Mouse (Mus musculus) c-Kit-positive CD71-positive TER-119-positive erythroid progenitor cells, embryonic 14.5 days (primary cell): Measurements from ENCODE around the gene Lyrm7.
"Not testable (repeated sequence)": the region's sequence is repeated elsewhere in the genome, so short reads cannot be mapped to it uniquely, and the experiment has no call there.

Experiments used
- DNase-seq: peaks from one replicate; pipeline ENCODE4 v3.0.0-alpha.2; 2013; ENCODE audit warnings: low spot score

Lyrm7 gene

DNA sequence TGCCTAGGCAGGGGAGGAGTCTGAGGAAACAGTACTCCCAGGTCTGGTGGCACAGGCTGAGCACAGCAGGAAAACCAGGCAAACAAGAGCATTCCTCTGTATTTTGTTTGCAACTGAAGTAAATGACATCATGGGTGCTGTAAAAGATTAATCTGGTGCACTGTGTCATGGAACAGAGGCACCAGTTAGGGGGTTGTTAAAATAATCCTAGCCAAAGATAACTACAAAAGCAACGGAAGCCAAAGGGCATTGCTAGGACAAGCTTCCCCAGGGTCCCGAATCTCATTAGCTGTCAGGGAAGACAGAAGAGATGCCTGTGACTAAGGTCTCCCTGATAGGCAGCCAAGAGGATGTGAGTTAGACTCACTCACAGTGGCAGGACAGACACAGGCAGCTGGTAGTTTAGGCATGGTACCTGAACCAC, 20.3 kb upstream of the Lyrm7 start:
- DNase-seq = no peak

DNA sequence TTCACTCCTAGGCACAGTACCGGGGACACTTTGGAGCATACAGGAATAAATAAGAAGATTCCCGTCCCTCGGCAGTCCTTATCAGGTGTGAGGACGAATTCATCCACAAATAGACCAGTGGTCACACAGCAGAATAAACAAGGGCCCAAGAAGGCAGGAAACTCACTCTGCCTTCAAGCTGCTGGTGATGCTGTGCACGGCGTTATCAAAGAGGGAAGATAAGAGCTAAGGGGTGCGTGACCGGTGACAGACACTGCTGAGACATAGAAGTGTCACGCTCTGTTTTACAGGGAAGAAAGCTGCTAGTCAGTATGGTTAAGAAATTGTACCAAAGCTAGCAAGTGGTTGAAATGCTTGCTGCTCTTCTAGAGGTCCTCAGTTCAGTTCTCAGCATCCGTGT, 19.2 kb upstream of the Lyrm7 start:
- no peak for DNase-seq

DNA sequence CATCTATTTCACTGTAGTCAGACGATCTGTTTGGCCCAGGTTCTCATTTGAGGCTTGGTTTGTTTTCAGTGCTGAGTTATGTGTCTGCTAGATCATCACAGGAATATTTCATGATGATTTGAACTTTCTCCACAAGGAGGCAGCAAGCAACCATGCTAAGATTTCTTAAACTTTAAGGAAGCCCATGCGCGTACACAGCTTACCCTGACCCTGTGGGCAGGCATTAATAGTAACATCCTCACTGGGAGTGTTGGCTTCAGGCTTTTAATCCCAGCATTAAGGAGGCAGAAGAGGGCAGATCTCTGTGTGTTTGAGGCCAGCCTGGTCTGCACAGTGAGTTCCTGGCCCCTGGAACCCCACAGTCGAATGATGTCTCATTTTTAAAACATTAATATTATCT, 18.7 kb upstream of the Lyrm7 start:
- no peak for DNase-seq

DNA sequence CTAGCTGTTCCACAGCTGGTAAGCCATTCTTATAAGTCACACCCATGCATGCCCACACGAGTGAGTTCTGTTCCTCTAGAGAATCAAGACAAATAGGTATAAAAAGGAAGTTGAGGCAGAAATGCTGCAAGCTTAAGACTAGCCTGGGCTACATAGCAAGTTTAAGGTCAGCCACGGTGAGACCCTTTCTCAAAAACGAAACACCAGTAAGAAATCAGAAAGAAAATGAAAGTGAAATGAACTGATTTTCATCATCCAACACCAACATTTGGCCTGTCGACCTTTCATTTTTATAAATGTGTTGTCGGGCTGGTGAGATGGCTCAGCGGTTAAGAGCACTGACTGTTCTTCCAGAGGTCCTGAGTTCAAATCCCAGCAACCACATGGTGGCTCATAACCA, 18.2 kb upstream of the Lyrm7 start:
- no peak for DNase-seq

DNA sequence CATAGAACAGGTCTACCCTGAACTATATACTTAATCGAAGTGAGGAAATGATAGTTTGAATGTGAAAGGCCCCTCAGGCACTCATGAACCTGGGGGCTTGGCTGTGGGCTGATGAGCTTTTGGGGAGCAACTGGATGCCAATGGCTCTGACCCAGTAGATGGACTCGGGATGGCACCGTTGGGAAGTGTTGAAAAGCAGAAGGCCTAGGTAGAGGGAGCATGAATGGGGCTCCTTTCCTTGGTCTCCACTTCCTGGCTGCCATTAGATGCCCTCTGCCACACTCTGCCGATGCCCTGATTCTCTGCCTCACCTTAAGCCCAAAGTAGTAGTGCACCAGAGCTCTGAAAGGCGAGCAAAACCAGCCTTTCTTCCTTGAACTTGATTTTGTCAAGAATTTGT, 15.3 kb upstream of the Lyrm7 start:
- no peak for DNase-seq

DNA sequence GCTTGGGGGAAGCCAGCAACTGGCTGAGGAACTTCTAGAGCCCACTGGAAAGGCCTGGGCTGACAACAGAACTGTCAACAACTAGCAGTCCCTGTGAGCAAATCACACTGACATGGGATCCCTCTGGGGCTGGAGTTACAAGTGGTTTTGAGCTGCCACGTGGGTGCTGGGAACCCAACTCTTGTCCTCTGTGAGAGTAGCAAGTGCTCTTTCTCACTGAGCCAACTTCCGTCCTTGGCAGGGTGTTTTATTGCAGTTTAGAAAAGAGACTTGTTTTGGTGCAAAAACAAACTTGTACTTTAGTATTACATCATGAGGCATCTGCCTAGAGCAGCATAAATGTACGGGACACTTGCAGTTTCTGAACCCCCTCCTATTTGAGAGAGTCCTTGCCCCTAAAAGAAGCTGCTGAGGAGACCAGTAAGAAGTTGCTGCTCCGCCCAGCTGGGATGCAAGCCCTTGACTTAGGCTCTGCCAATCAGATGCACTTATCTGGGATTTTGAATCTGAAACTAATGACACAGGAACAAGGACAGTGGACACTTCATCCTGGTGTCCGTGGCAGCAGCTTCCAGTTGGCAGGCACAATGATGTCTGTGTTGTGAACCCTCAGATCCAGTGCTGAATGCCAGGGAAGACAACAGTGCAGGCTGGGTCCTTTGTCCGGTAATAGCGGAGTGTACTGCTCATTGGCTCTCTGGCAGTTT, 11.3 kb upstream of the Lyrm7 start:
- DNase-seq = no peak

DNA sequence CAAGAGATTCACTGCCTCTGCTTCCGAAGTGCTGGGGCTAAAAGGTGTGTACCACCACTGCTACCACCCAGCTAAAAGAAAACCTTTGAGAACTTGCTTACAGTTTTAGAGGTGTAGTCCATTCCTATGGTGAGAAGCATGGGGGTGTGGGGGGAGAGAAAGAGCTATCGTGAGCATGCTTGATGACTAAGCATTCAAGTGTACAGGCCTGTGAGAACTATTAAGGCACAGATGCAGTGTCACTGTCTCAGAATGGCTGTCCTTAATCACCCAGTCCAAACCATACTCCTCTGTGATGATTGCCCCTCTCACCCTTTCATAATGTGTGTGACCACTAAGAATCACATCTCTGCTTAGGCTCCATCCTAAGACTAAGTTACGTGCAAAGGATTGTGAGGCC, 8.6 kb upstream of the Lyrm7 start:
- peak; percentile 31 for DNase-seq

DNA sequence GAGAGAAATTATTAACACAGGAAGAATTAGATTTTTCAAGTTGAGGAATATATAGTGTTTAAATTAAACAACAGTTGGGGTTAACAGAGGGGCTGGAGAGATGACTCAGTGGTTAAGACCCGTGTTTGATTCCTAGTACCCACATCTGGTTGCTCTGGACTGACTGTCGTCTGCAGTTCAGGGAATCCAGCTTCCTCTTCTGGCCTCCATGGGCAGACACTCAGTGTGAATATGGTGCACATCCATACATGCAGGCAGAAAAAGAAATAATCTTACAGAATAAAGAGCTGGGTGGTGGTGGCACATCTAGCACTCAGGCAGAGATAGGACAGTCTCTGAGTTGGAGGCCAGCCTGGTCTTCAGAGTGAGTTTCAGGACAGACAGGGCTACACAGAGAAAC, 7.7 kb upstream of the Lyrm7 start:
- no peak for DNase-seq

DNA sequence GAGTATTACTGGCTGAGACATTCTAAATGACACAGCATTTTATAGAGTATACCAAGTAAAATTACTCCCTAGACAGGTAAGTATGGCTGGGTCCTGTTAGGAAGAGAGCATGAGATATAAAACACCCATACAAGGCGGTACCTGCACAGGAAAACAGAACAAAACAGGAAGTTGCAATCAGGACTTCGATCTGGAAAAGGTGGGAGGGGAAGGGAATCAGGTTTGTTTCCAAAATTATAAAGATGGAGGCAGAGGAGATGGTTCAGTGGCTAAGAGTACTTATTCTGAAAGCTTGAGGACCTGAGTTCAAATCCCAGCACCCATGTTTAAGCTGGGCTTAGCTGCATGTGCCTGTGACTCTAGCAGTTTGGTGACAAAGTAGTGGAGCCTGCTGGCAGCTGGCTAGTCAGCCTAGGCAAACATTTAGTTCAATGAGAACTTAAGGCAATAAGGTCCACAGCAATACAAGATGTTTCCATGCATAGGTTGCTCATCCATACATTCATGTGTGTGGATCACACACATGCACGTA, 7.3 kb upstream of the Lyrm7 start:
- no peak for DNase-seq

DNA sequence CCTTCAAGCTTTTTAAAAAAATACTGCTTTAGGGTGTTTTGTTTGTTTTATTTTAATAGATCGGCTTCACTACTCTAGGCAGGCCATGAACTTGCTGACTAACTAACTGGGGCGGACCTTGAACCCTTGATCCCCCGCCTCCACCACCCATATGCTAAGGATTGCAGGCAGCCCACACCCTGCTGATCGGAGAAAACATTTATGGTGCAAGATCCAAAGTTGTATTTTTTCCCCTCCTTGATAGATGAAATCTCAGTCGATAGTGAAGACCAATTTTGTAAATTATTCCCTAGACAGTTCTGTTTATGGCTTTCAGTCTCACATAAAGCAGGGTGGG, 6.3 kb upstream of the Lyrm7 start:
- no peak for DNase-seq

DNA sequence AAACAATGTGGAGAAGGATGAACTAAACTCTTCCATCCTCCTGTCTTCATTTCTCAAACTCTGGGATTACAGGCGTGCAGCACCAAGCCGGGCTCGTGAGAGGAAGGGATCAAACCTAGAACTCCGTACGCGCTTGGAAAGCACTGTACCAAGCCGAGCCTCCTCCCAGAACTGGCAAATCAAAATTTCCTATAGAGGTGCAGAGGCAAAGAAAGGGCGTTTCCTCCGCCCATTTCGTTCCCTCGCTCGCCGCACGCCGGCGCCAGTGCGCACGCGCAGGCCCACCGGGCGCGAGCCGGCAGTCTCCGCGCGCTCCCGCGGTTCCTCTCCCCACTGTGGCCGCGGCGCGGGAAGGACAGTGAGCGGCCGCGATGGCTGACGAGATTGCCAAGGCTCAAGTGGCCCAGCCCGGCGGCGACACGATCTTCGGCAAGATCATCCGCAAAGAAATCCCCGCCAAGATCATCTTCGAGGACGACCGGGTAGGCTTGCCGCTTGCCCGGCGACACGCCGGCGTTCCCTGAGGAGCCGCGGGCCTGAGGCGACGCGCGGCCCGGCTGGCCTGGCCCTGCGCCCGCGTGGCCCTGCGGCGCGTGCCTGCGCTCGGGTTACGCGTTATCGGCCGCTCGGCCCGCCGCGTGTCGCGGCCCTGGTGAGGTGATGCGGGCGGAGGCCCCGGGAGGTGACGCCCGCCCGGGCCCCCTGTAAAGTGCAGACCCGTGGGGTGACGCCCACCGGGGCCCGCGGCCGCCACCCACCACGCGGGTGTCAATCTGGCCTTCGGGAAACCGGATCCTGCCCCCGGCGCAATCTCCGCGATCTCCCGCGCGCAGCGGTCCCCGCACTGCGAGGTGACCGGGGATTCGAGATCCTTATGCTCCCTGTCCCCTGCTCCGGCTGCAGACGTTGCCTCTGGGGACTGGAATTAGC, 5.7 kb upstream of the Lyrm7 start, which contains the start of gene Hint1:
Gene Hint1 (plus strand): TSS at position 265 of the 930 bp plus-strand sequence.
- DNase-seq = peak; percentile 85

DNA sequence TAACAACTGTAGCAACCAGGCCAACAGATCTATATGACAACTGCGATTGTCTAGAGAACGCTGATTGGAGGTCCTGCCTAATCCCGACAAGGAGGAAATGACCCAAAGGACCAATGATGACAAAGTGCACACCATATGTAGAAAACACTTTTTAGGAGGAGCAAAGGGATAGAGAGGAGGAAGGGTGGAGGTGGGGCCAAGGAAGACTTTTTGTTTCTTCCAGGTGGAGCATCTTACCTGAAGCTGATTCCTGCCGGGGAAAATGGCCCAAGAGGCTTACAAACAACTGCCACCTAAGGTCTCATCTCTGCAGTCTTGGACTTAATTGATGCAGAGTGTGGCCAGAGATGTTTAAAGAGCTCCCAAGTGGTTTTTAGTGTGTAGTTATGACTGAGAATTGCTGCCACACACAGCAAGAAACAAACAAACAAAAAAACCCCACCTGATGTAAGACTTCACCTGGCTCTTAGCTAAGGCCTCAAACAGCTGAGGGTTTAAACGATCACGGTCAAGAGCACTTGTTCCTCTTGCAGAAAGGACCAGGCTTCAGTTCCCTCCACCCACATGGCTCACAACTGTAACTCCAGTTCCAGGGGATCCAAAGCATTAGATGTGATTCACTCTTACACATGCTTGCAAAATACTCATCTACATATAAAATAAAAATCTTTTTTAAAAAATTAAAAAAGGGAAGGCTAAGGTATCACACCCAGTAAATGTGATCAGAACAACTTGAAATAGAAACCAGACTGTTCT, 4.8 kb upstream of the Lyrm7 start:
- no peak for DNase-seq

DNA sequence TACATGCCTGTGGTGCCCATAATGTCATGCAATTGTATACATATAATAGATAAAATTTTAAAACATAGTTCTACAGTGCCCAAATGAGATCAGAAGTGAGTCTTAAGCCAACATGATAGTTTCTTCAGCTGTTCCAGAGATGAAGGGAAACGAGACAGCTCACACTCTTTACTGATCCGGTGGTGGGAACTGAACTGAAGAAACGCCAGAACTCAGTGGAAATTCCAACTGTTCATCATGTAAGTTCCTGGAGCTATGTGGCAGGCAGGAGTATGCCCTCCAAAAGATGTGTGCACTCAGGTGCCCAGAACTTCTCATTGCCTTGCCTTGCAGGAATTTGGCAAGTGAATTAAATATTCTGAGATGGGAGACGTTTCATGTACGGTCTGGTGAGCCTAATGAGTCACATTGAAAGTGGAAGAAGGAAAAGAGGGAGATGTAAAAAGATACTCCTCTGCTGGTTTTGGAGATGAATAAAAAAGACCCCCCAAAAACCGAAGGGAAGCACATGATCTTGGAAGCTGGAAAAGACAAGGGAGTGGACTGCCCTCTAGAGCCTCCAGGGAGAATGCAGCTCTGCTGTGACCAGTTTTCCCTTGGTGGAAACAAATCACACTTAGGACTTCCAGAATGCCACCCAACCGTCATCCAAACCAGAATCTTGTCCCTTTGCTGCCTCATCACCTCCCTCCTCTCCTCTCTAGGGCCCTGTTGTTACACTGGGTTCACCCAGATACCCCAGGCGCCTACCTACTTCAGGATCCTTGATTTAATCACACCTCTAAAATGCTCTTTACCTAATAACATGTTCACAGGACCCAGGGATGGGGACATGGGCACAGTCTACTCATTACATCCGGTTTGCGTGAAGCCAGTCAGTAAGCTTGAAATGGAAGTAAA, 2.2 kb upstream of the Lyrm7 start:
- peak; percentile 40 for DNase-seq

DNA sequence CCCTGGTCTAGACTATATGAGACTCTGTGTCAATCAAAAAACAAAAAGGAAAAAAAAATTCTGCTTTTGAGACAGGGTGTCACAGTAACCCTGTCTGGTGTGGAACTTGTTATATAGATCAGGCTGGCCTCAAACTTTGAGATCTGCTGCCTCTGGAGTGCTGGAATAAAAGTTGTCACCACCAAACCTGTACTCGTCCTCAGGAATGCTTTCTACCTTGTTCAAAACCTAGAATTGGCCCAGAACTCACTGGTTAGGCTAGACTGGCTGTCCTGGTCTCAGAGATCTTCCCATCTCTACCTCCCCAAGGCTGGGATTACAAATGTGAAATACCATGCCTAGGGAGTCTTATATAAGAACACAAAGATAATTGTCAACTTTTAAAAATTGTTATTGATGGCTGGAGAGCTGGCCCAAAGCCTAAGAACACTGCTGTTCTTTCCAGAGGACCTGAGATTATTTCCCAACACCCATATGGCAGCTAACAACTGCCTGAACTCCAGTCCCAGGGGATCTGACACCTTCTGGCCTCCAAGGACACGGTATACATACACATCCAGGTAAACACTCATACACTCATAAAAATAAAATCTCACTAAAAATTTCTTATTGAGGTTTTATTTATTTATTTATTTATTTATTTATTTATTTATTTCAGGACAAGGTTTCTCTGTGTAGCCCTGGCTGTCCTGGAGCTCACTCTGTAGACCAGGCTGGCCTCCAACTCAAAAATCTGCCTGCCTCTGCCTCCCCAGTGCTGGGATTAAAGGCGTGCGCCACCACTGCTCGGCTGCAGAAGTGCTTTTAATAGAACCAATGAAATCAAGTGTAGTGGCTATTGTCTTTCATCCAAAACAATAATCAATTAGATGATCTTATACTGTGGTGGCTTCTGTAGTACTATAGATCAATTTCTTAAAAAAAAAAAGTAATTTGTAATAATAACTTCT, 1.0 kb upstream of the Lyrm7 start:
- no peak for DNase-seq

DNA sequence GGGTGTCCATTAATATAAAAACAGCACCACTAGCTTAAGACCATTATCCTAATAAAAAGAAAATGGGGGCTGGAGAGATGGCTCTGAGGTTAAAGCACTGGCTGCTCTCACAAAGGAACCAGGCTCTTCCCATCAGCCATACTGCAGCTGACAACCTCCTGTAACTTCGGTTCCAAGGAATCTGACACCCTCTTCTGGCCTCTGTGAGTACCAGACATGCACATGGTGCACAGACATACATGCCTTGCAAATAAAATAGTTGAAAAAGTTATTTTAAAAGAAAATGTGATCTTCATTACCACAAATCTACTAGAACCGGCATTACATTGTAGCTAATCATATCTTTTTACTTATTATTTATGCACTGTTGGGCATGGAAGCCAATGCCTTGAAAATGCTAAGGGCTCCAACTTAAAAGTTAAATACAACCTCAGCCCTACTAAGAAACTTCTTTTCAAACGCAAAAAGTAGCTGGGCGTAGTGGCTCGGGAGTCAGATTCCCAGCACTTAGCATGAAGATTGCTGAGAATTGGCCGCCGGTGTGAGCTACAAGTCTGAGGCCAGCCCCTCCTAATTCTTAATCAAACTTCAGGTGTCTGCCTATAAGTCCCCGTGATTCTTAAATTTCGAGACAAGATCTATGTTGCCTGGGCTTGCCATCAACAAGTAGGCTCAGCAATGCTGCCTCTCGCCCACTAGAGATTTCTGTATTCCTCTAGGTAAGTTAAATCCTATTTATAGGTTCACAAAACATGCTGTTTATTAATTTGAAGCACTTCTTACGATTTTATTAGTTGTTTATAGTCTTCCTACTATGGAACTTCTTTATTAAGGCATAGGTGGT, 1.2 kb downstream of the Lyrm7 start:
- no peak for DNase-seq

DNA sequence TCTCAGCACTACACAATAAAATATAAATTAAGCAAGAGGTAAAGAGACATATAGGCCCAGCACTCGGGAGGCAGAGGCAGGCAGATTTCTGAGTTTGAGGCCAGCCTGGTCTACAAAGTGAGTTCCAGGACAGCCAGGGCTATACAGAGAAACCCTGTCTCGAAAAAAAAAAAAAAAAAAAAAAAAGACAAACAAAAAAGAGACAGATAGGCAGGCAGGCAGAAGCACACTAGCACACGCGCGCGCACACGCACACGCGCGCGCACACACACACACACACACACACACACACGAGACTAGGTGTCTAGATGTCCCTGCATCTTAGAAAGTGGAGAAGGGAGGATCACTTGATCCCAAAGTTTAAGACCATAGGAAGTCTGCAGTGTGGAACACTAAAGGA, 1.8 kb downstream of the Lyrm7 start:
- not testable (repeated sequence) for DNase-seq

DNA sequence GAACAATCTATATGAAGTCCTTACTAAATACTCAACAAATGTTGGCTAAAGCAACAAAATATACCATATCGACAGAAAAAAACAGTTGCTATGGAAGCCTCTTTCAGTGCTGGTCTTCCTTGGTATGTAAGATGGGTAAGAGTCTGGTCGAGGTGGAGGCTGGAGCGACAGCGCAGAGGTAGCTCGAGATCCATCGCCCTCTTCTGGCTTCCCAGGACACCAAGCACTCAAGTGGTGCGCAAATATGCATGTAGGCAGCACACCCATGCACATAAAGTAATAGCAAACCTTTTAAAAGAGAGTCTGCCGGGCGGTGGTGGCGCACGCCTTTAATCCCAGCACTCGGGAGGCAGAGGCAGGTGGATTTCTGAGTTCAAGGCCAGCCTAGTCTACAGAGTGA, 9.1 kb downstream of the Lyrm7 start:
- DNase-seq = no peak

DNA sequence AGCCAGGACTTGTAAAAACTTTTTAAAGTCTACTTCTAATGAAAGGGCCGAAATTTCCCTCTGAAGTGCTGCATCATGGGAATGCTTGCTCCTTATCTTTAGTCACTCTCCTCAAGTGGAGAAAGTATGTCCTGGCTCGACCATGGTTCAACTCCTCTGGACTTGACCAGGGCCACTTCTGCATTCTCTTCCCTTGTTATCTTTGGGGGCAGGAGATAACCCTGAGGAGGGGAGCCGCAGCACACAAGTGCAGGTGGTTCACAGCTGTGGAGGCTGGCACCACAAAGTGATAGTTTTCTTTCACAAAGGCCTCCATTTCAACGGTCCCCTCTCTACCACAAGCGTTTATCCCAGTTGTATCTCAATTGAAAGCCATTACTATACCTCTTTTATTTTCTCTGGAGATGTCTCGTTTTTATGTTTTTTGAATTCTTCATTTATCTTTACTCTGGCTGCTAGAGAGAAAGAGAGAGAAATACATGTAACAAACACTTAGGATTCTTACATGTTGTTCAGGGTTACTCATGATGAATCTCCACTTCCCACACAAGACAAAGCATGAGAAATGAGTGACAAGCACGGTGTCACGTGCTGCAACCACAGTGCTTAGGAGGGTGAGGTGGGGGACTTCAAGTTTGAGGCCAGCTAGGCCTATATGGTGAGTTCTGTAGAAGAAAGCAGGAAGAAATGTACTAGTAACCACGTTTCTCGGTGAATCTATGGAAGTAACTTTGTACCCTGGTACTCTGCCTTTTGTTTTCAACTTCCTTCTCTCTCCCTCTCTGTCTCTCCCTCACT, 10.6 kb downstream of the Lyrm7 start:
- DNase-seq = no peak
